Mouse (Mus musculus): ENCODE results near the gene Bnc1. TPM values are rescaled to one million over a fixed set of nuclear protein-coding genes. Genes with fewer than 3 reads are reported as not detected.

Bnc1 gene
- polyA plus RNA-seq, 1 experiment from 2014 or later = 0.11 TPM

DNA sequence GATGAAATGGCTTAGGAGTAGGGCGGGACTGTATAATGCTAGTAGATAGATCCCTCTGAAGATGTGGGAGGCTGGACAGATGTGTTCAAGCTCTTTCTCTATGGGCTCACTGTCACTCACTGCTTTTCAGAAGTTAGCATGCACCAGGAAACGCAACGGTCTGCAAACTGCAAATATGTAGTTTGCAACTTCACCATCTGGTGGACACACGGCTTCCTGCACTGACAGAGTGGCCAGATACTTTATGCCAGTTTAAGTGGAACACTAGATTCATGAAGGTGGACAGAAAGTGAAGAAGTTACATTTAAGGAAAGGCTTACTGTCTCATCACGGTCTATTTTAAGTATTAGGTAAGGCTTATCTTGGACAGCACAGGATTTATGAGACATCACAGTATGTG, 25.9 kb downstream of the Bnc1 start:
- no peaks in the 10 kb centered on the region for H3K4me1 ChIP-seq (ENCODE audit: control insufficient read depth, insufficient read depth, low read length)
- H3K9ac ChIP-seq (replicated peaks; ENCODE audit: low read depth, low read length) = no peak overlapping the region
- H3K27me3 ChIP-seq (ENCODE audit: control insufficient read depth, insufficient read depth, low read length) = no peaks in the 10 kb centered on the region
- H3K4me3 ChIP-seq (ENCODE audit: low read depth, low read length) = no peak overlapping the region
- no peaks in the 10 kb centered on the region for H3K36me3 ChIP-seq (ENCODE audit: control insufficient read depth, insufficient read depth, low read length)
- H3K27ac ChIP-seq (ENCODE audit: low read depth, low read length) = no peak overlapping the region
- no peak for ATAC-seq (ENCODE audit: low read depth)
- 80% methylated on average over 5 of the region's 5 CpGs for WGBS
- no peaks in the 10 kb centered on the region for H3K9me3 ChIP-seq (ENCODE audit: control insufficient read depth, low read length)
- no peak overlapping the region for H3K4me2 ChIP-seq (ENCODE audit: low read depth, low read length)

DNA sequence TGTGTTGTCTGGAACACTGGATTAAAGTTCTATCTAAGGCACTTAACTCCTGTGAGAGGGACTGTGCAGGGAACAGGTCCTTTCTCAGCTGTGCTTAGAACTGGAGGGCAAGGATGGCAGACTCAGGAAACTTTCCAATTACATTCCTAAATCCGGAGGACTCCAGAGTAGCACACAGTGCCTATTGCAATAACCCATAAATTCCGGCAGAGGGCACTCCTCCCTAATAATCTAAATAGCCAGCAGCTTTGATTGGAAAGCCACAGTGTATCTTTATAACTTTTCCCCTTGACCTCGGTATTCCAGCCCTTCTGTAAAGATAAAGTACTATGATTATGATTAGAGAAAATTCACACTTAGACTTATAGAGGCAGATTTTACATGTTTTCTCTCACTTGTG, 32.4 kb downstream of the Bnc1 start:
- Histone ChIP-seq H3K9me3 (ENCODE audit: control insufficient read depth, low read length) (no peaks in the 10 kb centered on the region), H3K27ac (ENCODE audit: low read depth, low read length) (no peak overlapping the region), H3K36me3 (ENCODE audit: control insufficient read depth, insufficient read depth, low read length) (no peaks in the 10 kb centered on the region), H3K27me3 (ENCODE audit: control insufficient read depth, insufficient read depth, low read length) (no peaks in the 10 kb centered on the region), H3K4me3 (ENCODE audit: low read depth, low read length) (no peak overlapping the region), H3K9ac (replicated peaks; ENCODE audit: low read depth, low read length) (no peak overlapping the region), H3K4me2 (ENCODE audit: low read depth, low read length) (no peak overlapping the region), H3K4me1 (ENCODE audit: control insufficient read depth, insufficient read depth, low read length) (no peaks in the 10 kb centered on the region)
- ATAC-seq (ENCODE audit: low read depth) = peak; percentile 28; the same call in 1 of the 2 replicates
- 3% methylated on average over 3 of the region's 3 CpGs for WGBS

DNA sequence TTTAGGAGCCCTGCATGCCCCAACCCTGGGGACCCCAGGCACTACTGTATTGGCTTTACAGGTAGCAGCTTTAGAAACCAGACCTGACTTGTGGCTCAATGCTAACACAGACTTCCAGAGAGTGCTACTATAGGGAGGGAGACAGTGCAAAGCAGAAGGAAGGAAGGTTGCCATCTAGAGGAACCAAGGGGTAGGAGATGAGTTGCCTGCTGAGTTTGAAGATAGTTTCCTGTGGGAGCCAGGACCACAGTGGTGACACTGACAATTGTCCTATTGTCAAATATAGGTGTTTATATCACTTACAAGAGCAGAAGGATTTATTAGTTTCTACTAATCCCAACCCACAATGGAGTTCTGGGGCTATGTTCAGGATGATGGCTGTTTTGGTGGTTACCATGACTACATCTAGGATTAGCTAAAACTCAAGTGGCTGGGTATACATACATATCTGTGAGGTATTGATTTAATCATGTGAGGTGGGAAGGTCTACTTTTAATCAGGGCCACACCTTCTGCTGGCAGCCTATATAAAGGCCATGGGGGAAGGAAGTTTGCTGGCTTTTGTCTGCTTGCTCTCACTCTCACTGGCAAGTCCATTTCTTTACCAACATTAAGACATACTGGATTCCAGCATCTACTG, 37.8 kb downstream of the Bnc1 start:
- H3K27me3 ChIP-seq (ENCODE audit: control insufficient read depth, insufficient read depth, low read length) = no peaks in the 10 kb centered on the region
- no peak overlapping the region for H3K27ac ChIP-seq (ENCODE audit: low read depth, low read length)
- H3K9me3 ChIP-seq (ENCODE audit: control insufficient read depth, low read length) = no peaks in the 10 kb centered on the region
- H3K9ac ChIP-seq (replicated peaks; ENCODE audit: low read depth, low read length) = no peak overlapping the region
- no peak overlapping the region for H3K4me3 ChIP-seq (ENCODE audit: low read depth, low read length)
- no peak overlapping the region for H3K4me2 ChIP-seq (ENCODE audit: low read depth, low read length)
- peak; percentile 56 for ATAC-seq (ENCODE audit: low read depth)
- H3K4me1 ChIP-seq (ENCODE audit: control insufficient read depth, insufficient read depth, low read length) = no peaks in the 10 kb centered on the region
- no peaks in the 10 kb centered on the region for H3K36me3 ChIP-seq (ENCODE audit: control insufficient read depth, insufficient read depth, low read length)

DNA sequence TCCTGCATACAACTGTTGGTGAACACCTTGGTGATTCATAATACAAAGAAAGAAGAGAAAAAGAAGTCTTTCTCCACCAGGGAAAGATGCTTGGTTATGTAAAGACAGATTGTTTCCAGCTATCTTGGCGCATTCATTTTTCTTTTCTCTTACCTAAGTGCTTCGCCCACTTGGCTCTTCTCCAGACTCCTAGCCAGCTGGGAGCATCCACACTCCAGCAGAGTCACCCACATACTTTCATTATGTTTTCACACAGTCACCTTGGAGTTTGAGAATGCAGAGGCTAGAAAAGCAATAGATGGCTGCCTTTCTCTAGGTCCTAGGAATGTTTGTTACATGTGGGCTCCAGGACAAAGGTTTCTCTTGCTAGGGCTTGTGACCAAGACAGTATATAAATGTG, 41.6 kb downstream of the Bnc1 start:
- ATAC-seq (ENCODE audit: low read depth) = no peak
- Histone ChIP-seq H3K27ac (ENCODE audit: low read depth, low read length) (no peak overlapping the region), H3K4me3 (ENCODE audit: low read depth, low read length) (no peak overlapping the region), H3K4me2 (ENCODE audit: low read depth, low read length) (no peak overlapping the region), H3K4me1 (ENCODE audit: control insufficient read depth, insufficient read depth, low read length) (no peaks in the 10 kb centered on the region), H3K9ac (replicated peaks; ENCODE audit: low read depth, low read length) (no peak overlapping the region), H3K27me3 (ENCODE audit: control insufficient read depth, insufficient read depth, low read length) (no peaks in the 10 kb centered on the region), H3K9me3 (ENCODE audit: control insufficient read depth, low read length) (no peaks in the 10 kb centered on the region), H3K36me3 (ENCODE audit: control insufficient read depth, insufficient read depth, low read length) (no peaks in the 10 kb centered on the region)
- 76% methylated on average over 2 of the region's 2 CpGs for WGBS

DNA sequence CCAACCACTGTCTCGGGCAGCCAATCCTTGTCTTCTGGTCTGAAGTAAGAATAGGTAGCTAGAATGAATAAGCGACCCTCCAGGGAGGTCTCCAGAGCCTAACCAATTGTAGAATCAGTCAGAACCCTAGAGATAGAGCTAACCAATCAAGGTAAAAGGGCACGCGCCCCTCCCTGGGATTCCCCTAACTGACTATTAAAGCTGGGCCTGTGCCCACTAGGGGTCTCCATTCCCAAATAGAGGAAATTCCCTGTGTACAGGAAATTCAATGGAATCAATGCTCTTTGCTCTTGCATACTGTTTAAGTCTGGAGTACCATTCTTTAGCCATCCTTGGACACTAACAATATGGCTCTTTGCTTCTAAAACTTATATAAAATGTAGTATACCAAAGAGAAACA, 46.7 kb downstream of the Bnc1 start:
- no peak overlapping the region for H3K27ac ChIP-seq (ENCODE audit: low read depth, low read length)
- H3K4me1 ChIP-seq (ENCODE audit: control insufficient read depth, insufficient read depth, low read length) = no peaks in the 10 kb centered on the region
- no peaks in the 10 kb centered on the region for H3K27me3 ChIP-seq (ENCODE audit: control insufficient read depth, insufficient read depth, low read length)
- no peak overlapping the region for H3K4me3 ChIP-seq (ENCODE audit: low read depth, low read length)
- H3K9me3 ChIP-seq (ENCODE audit: control insufficient read depth, low read length) = no peaks in the 10 kb centered on the region
- H3K36me3 ChIP-seq (ENCODE audit: control insufficient read depth, insufficient read depth, low read length) = no peaks in the 10 kb centered on the region
- no peak overlapping the region for H3K9ac ChIP-seq (replicated peaks; ENCODE audit: low read depth, low read length)
- WGBS = 21% methylated on average over 4 of the region's 4 CpGs
- ATAC-seq (ENCODE audit: low read depth) = no peak
- no peak overlapping the region for H3K4me2 ChIP-seq (ENCODE audit: low read depth, low read length)

DNA sequence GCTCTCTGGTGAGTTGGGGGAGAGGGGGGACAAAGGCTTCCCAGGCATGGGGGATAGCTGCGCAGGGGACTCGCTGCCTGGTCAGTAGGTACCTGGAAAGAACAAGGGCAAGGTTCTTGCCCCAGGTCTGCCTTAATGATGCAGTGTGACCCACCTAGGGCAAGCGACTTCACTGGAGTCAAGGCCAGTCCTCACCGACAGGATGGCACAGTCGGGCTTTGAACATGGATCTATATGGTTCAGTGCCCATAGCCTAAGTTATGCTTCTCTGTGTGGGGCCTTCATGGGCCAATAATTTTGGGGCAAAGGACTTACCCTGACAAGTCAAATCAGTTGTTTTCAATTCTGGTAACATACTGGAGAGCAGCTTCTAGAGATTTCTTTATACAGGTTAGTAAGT, 57.3 kb downstream of the Bnc1 start:
- no peaks in the 10 kb centered on the region for H3K36me3 ChIP-seq (ENCODE audit: control insufficient read depth, insufficient read depth, low read length)
- H3K27ac ChIP-seq (ENCODE audit: low read depth, low read length) = peak overlapping the region; percentile 98
- ATAC-seq (ENCODE audit: low read depth) = no peak; the same call in 1 of the 2 replicates
- H3K27me3 ChIP-seq (ENCODE audit: control insufficient read depth, insufficient read depth, low read length) = no peaks in the 10 kb centered on the region
- H3K4me1 ChIP-seq (ENCODE audit: control insufficient read depth, insufficient read depth, low read length) = peaks cover 19% of the 10 kb centered on the region
- 1% methylated on average over 5 of the region's 5 CpGs for WGBS
- H3K4me2 ChIP-seq (ENCODE audit: low read depth, low read length) = peak overlapping the region; percentile 90
- peak overlapping the region; percentile 99 for H3K9ac ChIP-seq (replicated peaks; ENCODE audit: low read depth, low read length)
- peak overlapping the region; percentile 98 for H3K4me3 ChIP-seq (ENCODE audit: low read depth, low read length)
- H3K9me3 ChIP-seq (ENCODE audit: control insufficient read depth, low read length) = no peaks in the 10 kb centered on the region

DNA sequence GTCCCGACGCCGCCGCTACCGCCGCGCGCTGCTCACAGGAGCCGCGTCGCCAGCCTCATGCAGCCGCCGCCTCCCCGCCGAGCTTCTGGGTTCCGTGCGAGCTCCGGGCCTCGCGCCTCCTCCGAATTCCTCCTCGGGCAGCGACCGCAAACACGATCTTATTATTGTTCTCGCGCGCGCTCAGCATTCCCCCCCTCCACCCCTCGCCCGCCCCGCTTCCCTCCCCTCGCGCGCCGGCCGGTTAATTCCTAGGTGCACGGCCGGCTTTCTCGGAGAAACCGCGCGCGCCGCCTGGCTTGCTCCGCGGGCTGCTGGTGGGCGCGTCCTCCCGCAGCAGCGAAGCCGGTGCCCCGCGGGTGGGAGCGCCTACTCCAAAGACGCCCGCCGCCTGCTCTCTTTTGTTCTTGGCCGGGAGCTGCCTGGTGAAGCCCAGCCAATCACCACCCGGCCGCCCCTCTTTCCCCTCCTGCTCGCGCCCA, 57.8 kb downstream of the Bnc1 start, which contains the start of gene Hdgfl3:
TSS of gene Hdgfl3 (minus strand) at position 207 of the 479 bp plus-strand sequence.
- Histone ChIP-seq H3K27me3 (ENCODE audit: control insufficient read depth, insufficient read depth, low read length) (no peaks in the 10 kb centered on the region), H3K4me1 (ENCODE audit: control insufficient read depth, insufficient read depth, low read length) (peaks cover 20% of the 10 kb centered on the region), H3K9ac (replicated peaks; ENCODE audit: low read depth, low read length) (peak within 1 kb of the TSS; percentile 99), H3K9me3 (ENCODE audit: control insufficient read depth, low read length) (no peaks in the 10 kb centered on the region), H3K36me3 (ENCODE audit: control insufficient read depth, insufficient read depth, low read length) (no peaks in the 10 kb centered on the region), H3K4me3 (ENCODE audit: low read depth, low read length) (peak within 1 kb of the TSS; percentile 98), H3K27ac (ENCODE audit: low read depth, low read length) (peak within 1 kb of the TSS; percentile 98), H3K4me2 (ENCODE audit: low read depth, low read length) (peak within 1 kb of the TSS; percentile 90)
- WGBS = under 1% methylated on average over 36 of the region's 63 CpGs
- ATAC-seq (ENCODE audit: low read depth) = peak; percentile 88

DNA sequence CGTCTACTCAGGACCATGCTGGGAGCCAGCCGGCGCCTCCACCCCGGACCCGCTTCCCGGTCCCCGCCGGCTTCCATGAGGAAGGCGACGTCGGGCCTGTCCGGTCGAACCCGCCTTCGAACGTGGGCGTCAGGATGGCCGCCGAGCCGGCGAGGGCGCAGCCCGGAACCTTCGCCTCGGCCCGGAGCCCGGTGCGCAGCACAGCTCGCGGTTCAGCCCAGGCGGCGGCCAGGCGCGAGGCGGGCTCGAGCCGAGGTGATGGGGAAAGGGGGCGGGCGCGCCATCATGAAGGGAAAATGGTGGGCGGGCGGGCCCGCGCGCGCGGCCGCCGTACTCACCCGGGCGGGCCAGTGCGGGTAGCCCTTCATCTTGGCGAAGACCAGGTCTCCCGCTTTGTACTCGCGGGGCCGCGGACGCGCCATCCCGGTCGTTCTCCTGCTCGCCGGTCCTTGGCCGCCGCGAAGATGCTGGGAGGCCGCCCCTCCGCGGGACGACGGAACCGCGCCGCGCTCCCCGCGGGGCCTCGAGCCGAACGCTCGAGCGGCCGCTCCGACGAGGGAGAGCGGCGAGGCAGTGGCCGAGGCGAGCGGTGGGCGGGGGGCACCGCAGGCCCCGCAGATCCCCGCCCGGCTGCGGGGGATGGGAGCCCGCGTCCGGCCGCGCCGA, 58.4 kb downstream of the Bnc1 start:
- Histone ChIP-seq H3K4me3 (ENCODE audit: low read depth, low read length) (peak overlapping the region; percentile 98), H3K27ac (ENCODE audit: low read depth, low read length) (peak overlapping the region; percentile 98), H3K27me3 (ENCODE audit: control insufficient read depth, insufficient read depth, low read length) (no peaks in the 10 kb centered on the region), H3K4me2 (ENCODE audit: low read depth, low read length) (peak overlapping the region; percentile 90), H3K9me3 (ENCODE audit: control insufficient read depth, low read length) (no peaks in the 10 kb centered on the region), H3K4me1 (ENCODE audit: control insufficient read depth, insufficient read depth, low read length) (peaks cover 25% of the 10 kb centered on the region), H3K9ac (replicated peaks; ENCODE audit: low read depth, low read length) (peak overlapping the region; percentile 99), H3K36me3 (ENCODE audit: control insufficient read depth, insufficient read depth, low read length) (no peaks in the 10 kb centered on the region)
- peak; percentile 81 for ATAC-seq (ENCODE audit: low read depth)
- under 1% methylated on average over 89 of the region's 103 CpGs for WGBS

DNA sequence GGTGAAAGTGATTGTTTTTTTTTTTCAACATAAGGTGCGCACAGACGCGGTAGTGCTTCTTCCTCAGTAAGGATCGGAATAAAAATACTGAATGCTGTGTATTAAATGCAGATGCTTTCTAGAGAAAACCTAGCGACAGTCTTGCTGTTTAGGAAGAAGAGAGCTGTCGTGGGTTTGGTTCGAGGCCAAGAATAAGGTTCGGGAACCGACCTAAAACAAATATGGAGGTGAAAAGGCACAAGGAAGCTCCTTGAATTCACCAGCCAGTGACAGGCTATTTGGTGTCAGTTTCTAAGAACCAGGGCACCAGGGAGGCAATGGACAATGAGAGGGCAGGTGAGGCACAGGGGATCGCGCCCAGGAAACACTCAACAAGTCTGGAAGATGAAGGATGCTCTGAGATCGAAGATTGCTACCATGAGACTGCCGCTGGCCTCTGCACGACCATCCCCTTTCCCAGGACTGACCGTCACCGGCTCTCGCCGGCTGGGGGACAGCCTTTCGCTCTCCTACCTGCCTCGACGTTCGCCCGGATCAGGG, 59.0 kb downstream of the Bnc1 start:
- no peak; the same call in 1 of the 2 replicates for ATAC-seq (ENCODE audit: low read depth)
- H3K4me1 ChIP-seq (ENCODE audit: control insufficient read depth, insufficient read depth, low read length) = peaks cover 25% of the 10 kb centered on the region

More for the DNA sequence above, 59.0 kb downstream of the Bnc1 start:
- Histone ChIP-seq H3K27me3 (ENCODE audit: control insufficient read depth, insufficient read depth, low read length) (no peaks in the 10 kb centered on the region), H3K9ac (replicated peaks; ENCODE audit: low read depth, low read length) (peak overlapping the region; percentile 99), H3K4me2 (ENCODE audit: low read depth, low read length) (peak overlapping the region; percentile 90), H3K4me3 (ENCODE audit: low read depth, low read length) (peak overlapping the region; percentile 98), H3K27ac (ENCODE audit: low read depth, low read length) (peak overlapping the region; percentile 98), H3K9me3 (ENCODE audit: control insufficient read depth, low read length) (no peaks in the 10 kb centered on the region), H3K36me3 (ENCODE audit: control insufficient read depth, insufficient read depth, low read length) (no peaks in the 10 kb centered on the region)
- WGBS = 3% methylated on average over 23 of the region's 23 CpGs
